Mouse (Mus musculus) retina, embryonic 14.5 days (tissue): ENCODE results near the gene Rps6ka1.
A peak's percentile ranks its signal among the peaks of the same experiment; 100 is the strongest.
"Not testable (repeated sequence)": the region's sequence is repeated elsewhere in the genome, so short reads cannot be mapped to it uniquely, and the experiment has no call there.

Experiments used
- DNase-seq: peaks from one replicate; pipeline ENCODE4 v3.0.0-alpha.2; 2015; ENCODE audit warnings: low spot score

Rps6ka1 gene

GRCm38 (mm10) chr4:133887672-133888453, at the start of gene Rps6ka1:
Gene Rps6ka1, minus strand, starts transcription at chr4:133887797.
- DNase-seq, result peak; percentile 85

DNA sequence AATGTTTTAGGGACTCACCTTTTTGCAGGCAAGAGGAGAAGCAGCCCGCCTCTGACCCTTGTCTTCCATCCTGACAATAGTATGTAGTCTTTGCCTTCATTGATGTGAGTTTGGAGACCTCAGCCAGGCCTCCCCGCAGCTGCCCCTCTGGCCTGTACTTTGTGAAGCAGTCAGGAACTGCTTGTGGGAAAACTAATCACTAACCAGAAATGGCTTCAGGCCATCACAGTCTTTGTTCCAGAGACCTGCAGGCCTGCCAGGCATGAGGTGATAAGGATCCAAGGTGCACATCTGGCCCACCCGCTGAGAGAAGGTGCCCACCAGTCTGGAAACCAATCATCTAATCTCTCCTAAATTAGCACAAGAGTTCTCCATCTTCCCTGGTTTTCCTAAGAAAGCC, 44.2 kb upstream of the Rps6ka1 start:
- no peak for DNase-seq

DNA sequence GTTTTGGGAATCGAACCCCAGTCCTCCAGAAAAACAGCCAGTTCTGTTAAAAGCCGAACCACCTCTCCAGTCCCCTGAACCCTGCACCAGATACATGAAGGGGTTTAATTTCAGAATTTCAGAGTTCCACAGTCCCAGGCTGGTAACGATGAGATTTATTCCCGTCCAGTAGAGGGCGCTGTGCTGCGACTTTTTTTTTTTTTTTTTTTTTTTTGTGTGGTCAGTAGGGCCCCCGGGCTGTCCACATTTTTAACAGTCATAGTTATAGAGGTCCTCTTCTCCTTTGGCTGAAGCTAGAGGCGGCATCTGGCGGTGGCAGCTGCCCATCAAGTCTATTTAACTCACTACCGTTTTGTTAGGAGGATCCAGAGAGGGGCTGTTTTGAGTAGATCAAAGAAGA, 43.8 kb upstream of the Rps6ka1 start:
- peak; percentile 58 for DNase-seq

- no peak for DNase-seq
Measured at GRCm38 (mm10) chr4:133929278-133929670, 41.7 kb upstream of the Rps6ka1 start.

DNA sequence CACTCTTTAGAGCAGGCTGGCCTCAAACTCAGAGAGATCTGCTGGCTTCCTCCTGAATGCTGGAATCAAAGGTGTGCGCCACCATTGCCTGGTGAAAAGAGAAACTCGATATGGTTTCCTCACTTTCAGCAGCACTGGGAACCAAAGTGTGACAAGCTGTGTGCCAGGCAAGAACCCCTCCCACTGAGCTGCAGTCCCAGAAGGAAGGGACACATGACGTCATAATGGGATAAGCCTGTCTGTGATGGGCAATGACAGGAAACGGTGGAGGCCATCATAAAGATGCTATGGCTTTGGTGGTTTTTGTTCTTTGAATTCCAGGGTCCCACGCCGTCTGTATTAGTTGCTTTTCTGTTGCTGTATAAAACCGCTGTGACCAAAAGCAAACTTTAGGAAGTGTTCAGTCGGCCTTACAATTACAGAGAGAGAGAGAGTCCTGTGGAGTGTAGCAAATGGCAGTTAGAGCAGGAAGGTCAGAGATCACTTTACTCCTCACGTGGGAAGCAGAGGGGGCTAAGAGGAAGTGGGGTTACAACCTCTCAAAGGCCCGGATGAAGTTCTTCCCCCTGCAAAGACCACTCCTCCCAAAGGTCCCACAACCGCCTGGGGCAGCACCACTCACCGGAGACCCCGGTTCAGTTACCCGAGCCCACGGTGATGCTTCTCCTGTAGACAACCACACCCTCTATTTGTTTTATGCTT, 41.1 kb upstream of the Rps6ka1 start:
- no peak for DNase-seq

DNA sequence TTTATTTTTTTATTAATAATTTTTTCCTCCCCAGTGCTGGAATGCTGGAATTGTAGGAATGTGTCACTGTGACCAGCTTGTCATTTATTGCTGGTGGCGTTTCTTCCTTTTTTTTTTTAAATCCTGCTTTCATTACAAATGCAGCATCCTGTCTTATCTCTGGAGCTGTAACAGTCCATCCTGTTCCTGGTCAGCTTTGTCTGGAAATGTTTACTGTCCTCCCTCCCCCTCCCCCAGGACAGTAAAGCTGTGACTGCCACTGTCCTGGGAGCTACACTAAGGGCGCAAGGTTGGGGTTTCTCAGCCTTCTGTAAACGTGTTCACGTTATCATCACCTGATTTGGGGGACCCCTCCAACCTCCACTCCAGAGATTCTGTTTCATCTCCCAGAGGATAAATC, 37.6 kb upstream of the Rps6ka1 start:
- no peak for DNase-seq

GRCm38 (mm10) chr4:133923743-133924142, 36.1 kb upstream of the Rps6ka1 start:
- no peak for DNase-seq

GRCm38 (mm10) chr4:133918093-133918825, 30.7 kb upstream of the Rps6ka1 start:
- not testable (repeated sequence) for DNase-seq

GRCm38 (mm10) chr4:133911983-133912382, 24.4 kb upstream of the Rps6ka1 start:
- DNase-seq, result no peak

GRCm38 (mm10) chr4:133910236-133911211, 22.9 kb upstream of the Rps6ka1 start:
- peak; percentile 97 for DNase-seq

GRCm38 (mm10) chr4:133908051-133908450, 20.5 kb upstream of the Rps6ka1 start:
- DNase-seq, result no peak

DNA sequence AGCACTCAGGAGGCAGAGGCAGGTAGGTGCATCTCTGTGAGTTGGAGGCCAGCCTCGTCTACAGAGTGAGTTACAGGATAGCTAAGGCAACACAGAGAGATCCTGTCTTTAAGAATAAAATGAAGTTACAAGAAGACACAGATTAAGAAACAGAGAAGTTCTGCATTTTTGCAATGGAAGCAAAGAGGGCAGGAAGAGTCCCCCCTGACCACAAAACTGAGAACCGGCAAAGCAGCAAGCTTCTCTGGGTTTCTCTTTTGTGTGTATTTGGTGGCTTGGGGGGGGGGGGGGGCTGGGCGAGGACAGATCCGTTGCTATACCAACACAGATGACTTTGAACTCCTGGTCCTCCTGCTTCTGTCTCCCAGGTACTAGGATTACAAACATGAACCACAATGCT, 19.5 kb upstream of the Rps6ka1 start:
- no peak for DNase-seq

DNA sequence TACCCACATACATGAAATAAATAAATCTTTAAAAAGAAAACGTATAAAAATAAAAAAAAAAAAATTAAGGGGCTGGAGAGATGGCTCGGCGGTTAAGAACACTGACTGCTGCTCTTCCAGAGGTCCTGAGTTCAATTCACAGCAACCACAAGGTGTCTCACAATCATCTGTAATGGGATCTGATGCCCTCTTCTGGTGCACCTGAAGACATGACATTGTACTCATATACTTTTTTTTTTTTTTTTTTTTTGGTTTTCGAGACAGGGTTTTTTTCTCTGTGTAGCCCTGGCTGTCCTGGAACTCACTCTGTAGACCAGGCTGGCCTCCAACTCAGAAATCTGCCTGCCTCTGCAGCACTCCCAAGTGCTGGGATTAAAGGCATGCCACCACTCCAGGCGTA, 18.7 kb upstream of the Rps6ka1 start:
- not testable (repeated sequence) for DNase-seq

GRCm38 (mm10) chr4:133905167-133905566, 17.6 kb upstream of the Rps6ka1 start:
- DNase-seq, result no peak

DNA sequence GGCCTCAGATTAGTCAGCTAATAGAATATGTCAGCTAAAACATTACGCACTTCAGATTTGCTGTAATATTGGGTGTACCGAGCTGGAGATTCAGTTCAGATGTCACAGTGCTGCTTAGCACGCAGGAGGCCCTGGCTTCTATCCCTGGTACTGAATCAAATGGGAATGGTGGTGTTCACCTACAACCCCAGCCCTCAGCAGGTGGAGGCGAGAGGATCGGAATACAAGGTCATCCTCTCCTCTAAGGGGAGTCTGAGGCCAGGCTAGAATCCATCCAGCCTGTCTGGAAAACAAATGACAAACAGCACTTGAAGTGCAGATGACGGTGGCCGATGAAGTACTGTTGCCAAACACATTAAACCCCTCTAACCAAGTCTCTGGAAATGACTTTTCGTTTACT, 16.7 kb upstream of the Rps6ka1 start:
- no peak for DNase-seq

GRCm38 (mm10) chr4:133903372-133903771, 15.8 kb upstream of the Rps6ka1 start:
- no peak for DNase-seq

GRCm38 (mm10) chr4:133902510-133902909, 14.9 kb upstream of the Rps6ka1 start:
- DNase-seq, result no peak

DNA sequence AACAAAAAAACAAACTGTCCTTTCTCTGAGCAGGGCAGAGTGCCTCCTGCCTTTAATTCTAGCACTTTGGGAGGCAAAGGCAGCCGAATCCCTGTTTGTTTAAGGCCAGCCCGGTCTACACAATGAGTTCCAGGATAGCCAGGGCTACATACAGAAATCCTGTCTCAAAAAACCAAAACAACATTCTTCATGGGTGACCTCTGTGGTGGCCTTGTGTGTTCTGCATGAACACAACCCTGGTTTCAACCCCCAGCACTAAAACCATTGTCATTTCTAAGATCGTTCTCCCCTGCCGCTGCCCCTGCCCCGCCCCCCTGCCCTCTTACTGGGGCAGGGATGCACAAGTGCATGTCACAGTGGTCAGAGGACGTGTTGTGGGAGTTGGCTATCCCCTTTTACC, 13.3 kb upstream of the Rps6ka1 start:
- no peak for DNase-seq

DNA sequence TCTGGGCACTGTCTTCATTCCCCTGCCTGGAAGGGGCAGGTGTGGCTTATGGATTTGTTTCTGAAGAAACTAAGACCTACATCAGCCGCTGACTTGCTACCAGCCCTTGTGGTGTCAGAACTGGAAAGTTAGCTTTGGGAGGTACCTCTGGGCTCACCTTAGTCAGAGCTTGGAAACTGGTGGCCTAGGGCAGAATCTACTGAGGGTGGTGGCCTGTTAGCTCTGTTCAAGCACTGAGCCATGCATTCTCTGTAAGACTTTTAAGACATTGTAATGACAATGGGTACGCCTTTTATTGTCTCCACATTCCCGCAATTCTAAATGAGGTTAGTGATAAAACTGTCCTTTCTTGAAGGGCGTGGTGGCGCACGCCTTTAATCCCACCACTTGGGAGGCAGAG, 12.8 kb upstream of the Rps6ka1 start:
- no peak for DNase-seq

GRCm38 (mm10) chr4:133899241-133899800, 11.7 kb upstream of the Rps6ka1 start:
- DNase-seq, result no peak

DNA sequence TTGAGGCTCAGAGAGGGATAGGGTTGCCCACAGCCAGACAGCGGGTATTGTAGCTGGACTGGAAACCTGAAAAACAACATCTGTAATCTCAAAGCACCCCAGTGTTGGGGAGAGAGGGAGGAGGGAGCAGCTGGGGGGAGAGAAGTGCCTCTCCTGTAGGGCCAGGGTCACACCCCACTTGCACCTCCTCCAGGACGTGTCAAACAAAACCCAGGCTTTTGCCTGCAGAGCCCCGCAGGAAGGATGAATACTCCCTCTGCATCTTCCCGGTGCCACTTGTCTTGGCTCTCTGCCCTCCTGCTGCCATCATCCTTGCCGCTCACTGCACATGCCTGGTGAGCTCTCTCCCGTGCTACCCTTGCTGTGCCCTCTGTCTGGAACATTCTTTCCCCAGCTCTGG, 10.6 kb upstream of the Rps6ka1 start:
- no peak for DNase-seq
